Mouse (Mus musculus): ENCODE measurements around the gene Pacs1.
"Not testable (repeated sequence)": the region's sequence is repeated elsewhere in the genome, so short reads cannot be mapped to it uniquely, and the experiment has no call there.

Pacs1 gene

GRCm38 (mm10) chr19:5097521-5098362 lies 175.2 kb downstream of the Pacs1 start:
- no peak for DNase-seq (ENCODE audit: low read depth)

- no peak for DNase-seq (ENCODE audit: low read depth)
Measured at GRCm38 (mm10) chr19:5095887-5096474, 176.9 kb downstream of the Pacs1 start.

- DNase-seq (ENCODE audit: low read depth) = no peak
Measured at GRCm38 (mm10) chr19:5094746-5095417, 178.0 kb downstream of the Pacs1 start.

GRCm38 (mm10) chr19:5094243-5094632 lies 178.7 kb downstream of the Pacs1 start:
- peak; percentile 89 for DNase-seq (ENCODE audit: low read depth)

GRCm38 (mm10) chr19:5093481-5094242 lies 179.3 kb downstream of the Pacs1 start:
- DNase-seq (ENCODE audit: low read depth) = no peak

GRCm38 (mm10) chr19:5092083-5092482 lies 180.8 kb downstream of the Pacs1 start:
- DNase-seq (ENCODE audit: low read depth) = no peak

GRCm38 (mm10) chr19:5089324-5089723 lies 183.6 kb downstream of the Pacs1 start:
- no peak for DNase-seq (ENCODE audit: low read depth)

- DNase-seq (ENCODE audit: low read depth) = peak; percentile 98
Measured at GRCm38 (mm10) chr19:5087884-5088728, 184.8 kb downstream of the Pacs1 start, which contains the start of gene Yif1a. Gene Yif1a (plus strand): TSS chr19:5088538.

GRCm38 (mm10) chr19:5086533-5086932 lies 186.4 kb downstream of the Pacs1 start:
- not testable (repeated sequence) for DNase-seq (ENCODE audit: low read depth)

GRCm38 (mm10) chr19:5085145-5085863 lies 187.6 kb downstream of the Pacs1 start, which contains the start of gene Tmem151a:
Gene Tmem151a (minus strand): TSS chr19:5085531.
- DNase-seq (ENCODE audit: low read depth) = no peak

- DNase-seq (ENCODE audit: low read depth) = no peak
Measured at GRCm38 (mm10) chr19:5084834-5085144, 188.1 kb downstream of the Pacs1 start.

GRCm38 (mm10) chr19:5083961-5084833 lies 188.7 kb downstream of the Pacs1 start:
- DNase-seq (ENCODE audit: low read depth) = no peak

All from naive thymus-derived CD4-positive, alpha-beta T cell, adult 2 months (primary cell).